Comparison of ENCODE assay signal across 25 mouse cellular contexts in genomic region chr7:130930401-130930800, GRCm38 (mm10). TPM values are rescaled to one million over a fixed set of nuclear protein-coding genes. Genes with fewer than 3 reads are reported as not detected.
DNase-seq lines count a peak whose midpoint lies in the region; ATAC-seq and TF ChIP-seq lines count a peak whose summit lies in the region.
"Had no signal": no experiment of that assay in that cellular context is flagged by ENCODE, and none has a peak within 500 bp of the region (broad histone marks: within the 10 kb centered on the region; RNA-seq: fewer than 3 reads in every experiment).

No protein-coding gene starts in this region.

- H3K27ac ChIP-seq in layer of hippocampus, adult 2 months = no peak overlapping the region
- H3K27ac ChIP-seq in kidney, adult 2 months (ENCODE audit: insufficient read depth, low read depth, low read length) = no peak overlapping the region
- H3K27ac ChIP-seq: embryonic facial prominence, embryonic 10.5 days; forebrain, embryonic 13.5 days; hindbrain, embryonic 13.5 days; limb, embryonic 10.5 days; liver, embryonic 12.5 days; midbrain, embryonic 15.5 days; neural tube, embryonic 15.5 days had no signal

- no peaks in the 10 kb centered on the region for H3K27me3 ChIP-seq in kidney, adult 2 months (replicated peaks; ENCODE audit: control insufficient read depth, insufficient read depth, low read length)

- 70% methylated on average over 3 of the region's 3 CpGs for WGBS in kidney, adult 2 months

- peak; percentile 49 for DNase-seq in CD4-positive, CD25-positive, alpha-beta regulatory T cell, adult 2 months (ENCODE audit: low read depth, low spot score)
- DNase-seq in layer of hippocampus, adult 2 months (ENCODE audit: low spot score in 2 of 2) = no peak
- DNase-seq in layer of hippocampus, adult 9-10 months (ENCODE audit: low spot score) = no peak
- peak; percentile 25 for DNase-seq in thymus, postnatal 4 days
- no peak for DNase-seq in thymus, adult 18-20 months
- no peak for DNase-seq in kidney, adult 2 months
- DNase-seq: adrenal gland, adult 2 months; cerebellum, adult 2 months; heart, postnatal 14 days; lung, postnatal 14 days; right cerebral cortex, postnatal 14 days; spleen, adult 18-20 months; thymus, adult 2 months had no signal

- no peak for TF ChIP-seq POLR2A in kidney, adult 2 months (IDR thresholded peaks at IDR 0.05; ENCODE audit: low read depth, low read length)

- H3K36me3 ChIP-seq in kidney, adult 2 months (ENCODE audit: control insufficient read depth, insufficient read depth, low read length) = no peaks in the 10 kb centered on the region
- H3K36me3 ChIP-seq: embryonic facial prominence, embryonic 10.5 days; heart, embryonic 12.5 days; hindbrain, embryonic 13.5 days; limb, embryonic 10.5 days; liver, embryonic 12.5 days; midbrain, embryonic 15.5 days; neural tube, embryonic 15.5 days had no signal

- no peaks in the 10 kb centered on the region for H3K4me1 ChIP-seq in kidney, adult 2 months (ENCODE audit: control insufficient read depth, insufficient read depth, low read length)
- H3K4me1 ChIP-seq: liver, embryonic 12.5 days had no signal

- no peak overlapping the region for H3K4me3 ChIP-seq in layer of hippocampus, adult 2 months
- no peak overlapping the region for H3K4me3 ChIP-seq in kidney, adult 2 months (ENCODE audit: insufficient read depth, low read depth, low read length)
- H3K4me3 ChIP-seq: embryonic facial prominence, embryonic 10.5 days; forebrain, embryonic 13.5 days; heart, embryonic 12.5 days; hindbrain, embryonic 13.5 days; limb, embryonic 10.5 days; liver, embryonic 12.5 days; megakaryocyte, embryonic 14.5 days; midbrain, embryonic 15.5 days; myocyte; neural tube, embryonic 15.5 days had no signal

- no peak for ATAC-seq in CD4-positive, CD25-positive, alpha-beta regulatory T cell, adult 4 months
- no peak for ATAC-seq in megakaryocyte progenitor cell, adult 5-6 weeks (replicated peaks; ENCODE audit: poor library complexity)
- ATAC-seq: forebrain, embryonic 13.5 days; liver, embryonic 12.5 days; midbrain, embryonic 15.5 days had no signal

- peak; percentile 61 for TF ChIP-seq CTCF in layer of hippocampus, adult 2 months (conservative IDR thresholded peaks at IDR 0.05)
- TF ChIP-seq CTCF in kidney, adult 2 months (conservative IDR thresholded peaks at IDR 0.05; ENCODE audit: insufficient read depth, insufficient read length, low read depth, low read length) = no peak

RNA-seq across cellular contexts. Expression of gene Htra1, which starts 5.5 kb away (rescaled TPM):
- not detected for polyA plus RNA-seq in CD4-positive, CD25-positive, alpha-beta regulatory T cell, adult 4 months (2017; shearing (Covaris generic))
- 100 to 1,000 TPM; 239 to 255 TPM for total RNA-seq in layer of hippocampus, adult 2 months (2021)
- total RNA-seq in megakaryocyte progenitor cell, adult 5-6 weeks (2015) = not detected in 2 replicates
- 0.29 TPM in 1 of 2 replicates, not detected in the other for total RNA-seq in megakaryocyte progenitor cell, adult 5-6 weeks (2017)
- polyA plus RNA-seq in kidney, adult 2 months (2012; rRNA removed) = 97.0 and 98.2 TPM in 2 replicates

Comparison
In these comparisons a context has a peak if more than half of its experiments do, and no peak if none do; other contexts are left out.
1. DNase-seq: peak in CD4-positive, CD25-positive, alpha-beta regulatory T cell, adult 2 months (single experiment) and thymus, postnatal 4 days (single experiment); none in layer of hippocampus, adult 2 months (0 of 2), layer of hippocampus, adult 9-10 months (single experiment), thymus, adult 18-20 months (0 of 2) and kidney, adult 2 months (single experiment).
2. RNA of gene Htra1, which starts 5.5 kb away (total RNA-seq): 239 to 255 TPM in layer of hippocampus, adult 2 months; 0.29 TPM in megakaryocyte progenitor cell, adult 5-6 weeks; every median in the first group is over 100 times any median in the second.